Mouse (Mus musculus): ENCODE results near the gene Cd93. TPM values are rescaled to one million over a fixed set of nuclear protein-coding genes. Genes with fewer than 3 reads are reported as not detected.

The Cd93 gene
- 9.2 TPM in 2 replicates for polyA plus RNA-seq (2015; fragmentation: Nextera tagmentation; extraction: Ambion mirVana)

- Histone ChIP-seq H3K9me3 (no peaks in the 10 kb centered on the region), H3K9ac (peak within 1 kb of the TSS; percentile 41; the same call in 1 of the 2 replicates), H3K36me3 (no peaks in the 10 kb centered on the region), H3K4me1 (replicated peaks) (no peaks in the 10 kb centered on the region), H3K4me3 (peak within 1 kb of the TSS; percentile 21), H3K27ac (replicated peaks) (peak within 1 kb of the TSS; percentile 68), H3K4me2 (peak within 1 kb of the TSS; percentile 24; the same call in 1 of the 2 replicates), H3K27me3 (no peaks in the 10 kb centered on the region)
- 67% methylated on average over 13 of the region's 13 CpGs for WGBS
- ATAC-seq (ENCODE audit: low read depth), result no peak
These were observed at the start of gene Cd93 for GRCm38 (mm10) chr2:148443249-148443958. Gene Cd93, minus strand, starts transcription at chr2:148443563.

- Histone ChIP-seq H3K27me3 (no peaks in the 10 kb centered on the region), H3K4me1 (replicated peaks) (no peaks in the 10 kb centered on the region), H3K4me3 (no peak overlapping the region), H3K27ac (replicated peaks) (no peak overlapping the region), H3K9me3 (no peaks in the 10 kb centered on the region), H3K9ac (no peak overlapping the region), H3K36me3 (no peaks in the 10 kb centered on the region), H3K4me2 (no peak overlapping the region)
- ATAC-seq (ENCODE audit: low read depth), result no peak
- 79% methylated on average over 4 of the region's 4 CpGs for whole genome bisulfite sequencing
These were observed 48.7 kb upstream of the Cd93 start for GRCm38 (mm10) chr2:148492108-148492507.

DNA sequence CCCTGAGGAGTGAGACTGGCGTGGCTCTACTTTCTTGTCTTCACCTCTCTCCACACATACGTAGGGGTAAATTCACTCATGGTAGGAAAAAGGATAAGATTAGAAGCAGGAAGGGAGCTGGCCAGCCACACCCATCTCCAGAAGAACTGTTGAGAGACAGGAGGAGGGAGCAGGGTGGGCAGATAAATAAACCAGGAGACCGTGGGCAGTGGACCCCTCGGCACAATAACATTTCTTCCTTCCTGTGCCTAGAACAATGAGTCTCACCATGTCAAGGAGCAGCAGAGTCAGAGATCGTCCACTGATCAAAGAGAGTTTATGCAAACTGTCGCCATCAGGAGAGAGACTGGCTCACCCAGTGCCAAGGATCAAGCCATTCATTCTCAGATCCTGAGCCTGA, 46.8 kb upstream of the Cd93 start:
- Histone ChIP-seq H3K4me2 (no peak overlapping the region), H3K4me3 (no peak overlapping the region), H3K9ac (no peak overlapping the region), H3K27ac (replicated peaks) (no peak overlapping the region), H3K27me3 (no peaks in the 10 kb centered on the region), H3K4me1 (replicated peaks) (no peaks in the 10 kb centered on the region), H3K9me3 (no peaks in the 10 kb centered on the region), H3K36me3 (no peaks in the 10 kb centered on the region)
- ATAC-seq (ENCODE audit: low read depth), result no peak
- WGBS, result 70% methylated on average over 6 of the region's 6 CpGs

DNA sequence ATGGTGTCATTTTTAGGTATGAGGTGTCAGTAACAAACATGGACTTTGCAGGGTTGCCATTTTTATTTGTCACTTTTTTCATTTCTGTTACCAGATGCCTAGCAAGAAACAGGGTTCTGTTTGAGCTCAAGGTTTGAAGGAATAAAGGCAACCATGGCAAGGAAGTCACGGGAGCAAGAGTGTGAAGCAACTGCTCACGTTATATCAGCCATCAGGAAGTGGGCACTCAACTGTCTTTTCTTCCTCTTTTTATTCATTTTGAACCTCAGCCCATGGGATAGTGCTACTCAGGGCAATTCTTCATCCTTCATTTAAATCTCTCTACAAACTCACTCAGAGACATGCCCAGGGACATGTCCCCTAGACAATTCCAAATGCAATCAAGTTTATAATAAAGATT, 45.5 kb upstream of the Cd93 start:
- Histone ChIP-seq H3K4me1 (replicated peaks) (no peaks in the 10 kb centered on the region), H3K4me3 (no peak overlapping the region), H3K4me2 (no peak overlapping the region), H3K27me3 (no peaks in the 10 kb centered on the region), H3K36me3 (no peaks in the 10 kb centered on the region), H3K9me3 (no peaks in the 10 kb centered on the region), H3K27ac (replicated peaks) (no peak overlapping the region), H3K9ac (no peak overlapping the region)
- no peak for ATAC-seq (ENCODE audit: low read depth)
- 87% methylated on average over 2 of the region's 2 CpGs for WGBS

- no peaks in the 10 kb centered on the region for H3K9me3 ChIP-seq
- no peaks in the 10 kb centered on the region for H3K27me3 ChIP-seq
- H3K36me3 ChIP-seq, result no peaks in the 10 kb centered on the region
- no peaks in the 10 kb centered on the region for H3K4me1 ChIP-seq (replicated peaks)
- WGBS, result 93% methylated on average over 4 of the region's 4 CpGs
- H3K4me2 ChIP-seq, result no peak overlapping the region
- H3K9ac ChIP-seq, result no peak overlapping the region
- no peak overlapping the region for H3K27ac ChIP-seq (replicated peaks)
- no peak overlapping the region for H3K4me3 ChIP-seq
- ATAC-seq (ENCODE audit: low read depth), result no peak
These were observed 42.2 kb upstream of the Cd93 start for GRCm38 (mm10) chr2:148485576-148485975.

DNA sequence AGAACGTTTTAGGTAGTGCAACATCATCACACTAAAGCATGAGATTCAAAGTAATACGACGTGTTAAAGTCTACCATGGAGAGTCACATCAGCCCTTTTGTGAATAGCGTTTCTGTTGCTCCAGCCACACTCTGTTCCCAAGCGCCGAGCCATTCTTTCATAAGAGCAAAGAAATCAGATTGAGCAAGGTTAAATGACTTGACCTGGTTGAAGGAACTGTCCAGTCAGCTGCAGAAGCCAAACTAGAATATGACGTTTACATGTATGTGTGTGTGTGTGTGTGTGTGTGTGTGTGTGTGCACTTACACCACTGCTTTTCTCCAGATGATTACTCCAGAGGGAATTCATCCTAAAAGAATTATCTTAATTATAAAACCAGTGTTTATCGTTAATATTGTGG, 37.0 kb upstream of the Cd93 start:
- peaks cover 10% of the 10 kb centered on the region; the same call in 1 of the 2 replicates for H3K4me1 ChIP-seq (replicated peaks)
- 91% methylated on average over 8 of the region's 8 CpGs for WGBS
- no peaks in the 10 kb centered on the region for H3K9me3 ChIP-seq
- no peak for ATAC-seq (ENCODE audit: low read depth)
- no peaks in the 10 kb centered on the region for H3K27me3 ChIP-seq
- no peaks in the 10 kb centered on the region for H3K36me3 ChIP-seq
- no peak overlapping the region for H3K4me3 ChIP-seq
- no peak overlapping the region for H3K27ac ChIP-seq (replicated peaks)
- no peak overlapping the region for H3K4me2 ChIP-seq
- H3K9ac ChIP-seq, result no peak overlapping the region

DNA sequence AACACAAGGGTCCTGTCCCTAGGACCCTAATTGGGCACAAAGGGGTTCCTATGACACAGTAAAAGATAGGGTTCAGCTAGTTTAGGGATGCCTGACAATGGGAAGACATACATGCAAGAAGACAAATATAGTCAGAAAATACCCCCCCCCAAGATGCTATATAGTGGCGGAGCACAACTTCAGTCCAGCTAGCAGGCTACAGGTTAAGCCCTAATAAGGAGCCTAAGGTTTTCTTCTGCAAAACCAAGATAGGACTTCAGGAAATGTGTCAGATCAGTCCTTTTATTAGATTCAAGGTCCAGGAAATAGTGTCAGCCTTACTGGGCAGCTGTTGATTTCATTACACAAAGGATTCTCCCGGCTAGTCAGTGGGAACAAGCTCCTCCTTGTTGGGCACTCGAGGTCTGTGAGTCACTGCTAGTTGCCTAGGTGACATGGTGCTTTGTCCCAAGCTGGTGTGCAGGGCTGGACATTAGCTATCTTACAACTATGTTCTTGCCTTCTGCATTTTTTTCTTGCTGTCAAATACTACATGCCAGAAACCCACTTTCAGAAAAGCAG, 34.9 kb upstream of the Cd93 start:
- Histone ChIP-seq H3K27ac (replicated peaks) (peak overlapping the region; percentile 54), H3K27me3 (no peaks in the 10 kb centered on the region), H3K9ac (no peak overlapping the region), H3K4me3 (no peak overlapping the region), H3K9me3 (no peaks in the 10 kb centered on the region), H3K4me2 (no peak overlapping the region), H3K4me1 (replicated peaks) (peaks cover 10% of the 10 kb centered on the region; the same call in 1 of the 2 replicates), H3K36me3 (no peaks in the 10 kb centered on the region)
- peak; percentile 84 for ATAC-seq (ENCODE audit: low read depth)
- 31% methylated on average over 3 of the region's 3 CpGs for WGBS

- no peak overlapping the region for H3K4me3 ChIP-seq
- 83% methylated on average over 2 of the region's 2 CpGs for WGBS
- no peak overlapping the region for H3K27ac ChIP-seq (replicated peaks)
These were observed 34.0 kb upstream of the Cd93 start for GRCm38 (mm10) chr2:148477346-148477745.

GRCm38 (mm10) chr2:148476576-148476975, 33.2 kb upstream of the Cd93 start:
- H3K4me3 ChIP-seq, result no peak overlapping the region
- no peak for ATAC-seq (ENCODE audit: low read depth)
- H3K9ac ChIP-seq, result no peak overlapping the region
- no peak overlapping the region for H3K27ac ChIP-seq (replicated peaks)
- H3K4me1 ChIP-seq (replicated peaks), result peaks cover 10% of the 10 kb centered on the region; the same call in 1 of the 2 replicates
- 81% methylated on average over 4 of the region's 4 CpGs for WGBS
- H3K27me3 ChIP-seq, result no peaks in the 10 kb centered on the region
- H3K4me2 ChIP-seq, result no peak overlapping the region
- H3K36me3 ChIP-seq, result no peaks in the 10 kb centered on the region
- no peaks in the 10 kb centered on the region for H3K9me3 ChIP-seq

More at GRCm38 (mm10) chr2:148477346-148477745, 34.0 kb upstream of the Cd93 start:
- no peaks in the 10 kb centered on the region for H3K27me3 ChIP-seq
- H3K9ac ChIP-seq, result no peak overlapping the region
- peaks cover 10% of the 10 kb centered on the region; the same call in 1 of the 2 replicates for H3K4me1 ChIP-seq (replicated peaks)
- H3K4me2 ChIP-seq, result no peak overlapping the region
- ATAC-seq (ENCODE audit: low read depth), result no peak
- H3K36me3 ChIP-seq, result no peaks in the 10 kb centered on the region
- H3K9me3 ChIP-seq, result no peaks in the 10 kb centered on the region

GRCm38 (mm10) chr2:148475879-148476495, 32.6 kb upstream of the Cd93 start:
- H3K4me2 ChIP-seq, result no peak overlapping the region
- WGBS, result 75% methylated on average over 5 of the region's 5 CpGs
- peaks cover 10% of the 10 kb centered on the region; the same call in 1 of the 2 replicates for H3K4me1 ChIP-seq (replicated peaks)

DNA sequence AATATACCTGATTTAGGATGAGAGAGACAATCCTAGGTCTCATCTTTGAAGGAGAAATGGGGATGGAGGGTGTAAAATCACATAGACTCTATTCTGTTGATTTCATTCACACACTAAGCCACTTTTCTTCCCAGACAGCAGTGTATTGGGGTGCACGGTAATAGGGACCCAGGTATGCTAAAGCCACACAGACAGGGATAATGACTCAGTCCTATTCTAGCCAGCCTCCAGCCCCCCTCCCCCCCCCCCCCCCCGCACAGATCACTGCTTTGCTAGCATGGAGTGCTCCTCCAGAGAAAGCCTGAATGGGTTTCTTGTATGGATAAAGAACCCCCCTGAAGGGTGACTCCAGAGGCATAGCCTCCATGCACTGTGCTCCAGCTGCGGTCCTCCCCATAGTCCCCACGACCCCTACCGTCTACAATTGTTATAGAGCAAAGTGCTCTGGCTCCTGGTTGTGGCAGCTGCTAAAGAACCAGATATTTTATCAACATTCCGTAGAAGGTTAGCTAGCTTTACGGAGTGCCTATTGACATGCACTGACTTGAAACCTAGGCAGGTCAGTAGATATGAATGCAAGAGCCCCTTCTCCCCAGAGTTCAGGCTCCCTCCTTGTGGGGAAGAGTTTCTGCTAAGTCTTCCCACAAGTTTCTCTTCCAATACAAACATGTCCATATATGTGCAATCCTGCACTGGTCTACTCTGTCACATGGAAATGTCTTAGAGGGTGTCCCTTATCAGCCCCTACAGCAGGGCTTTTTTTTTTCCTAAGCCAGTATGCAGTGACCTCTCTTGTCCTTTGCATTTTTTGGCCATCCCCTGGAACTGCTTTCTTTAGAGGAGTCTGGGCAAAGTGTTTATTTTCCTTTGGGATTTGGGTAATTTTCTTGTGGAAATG, 26.2 kb upstream of the Cd93 start:
- no peak overlapping the region for H3K4me2 ChIP-seq
- ATAC-seq (ENCODE audit: low read depth), result no peak
- no peaks in the 10 kb centered on the region for H3K27me3 ChIP-seq
- H3K4me3 ChIP-seq, result no peak overlapping the region
- WGBS, result 61% methylated on average over 6 of the region's 7 CpGs
- H3K27ac ChIP-seq (replicated peaks), result no peak overlapping the region; the same call in 1 of the 2 replicates
- H3K9ac ChIP-seq, result no peak overlapping the region
- H3K4me1 ChIP-seq (replicated peaks), result no peaks in the 10 kb centered on the region
- no peaks in the 10 kb centered on the region for H3K9me3 ChIP-seq
- H3K36me3 ChIP-seq, result no peaks in the 10 kb centered on the region

More at GRCm38 (mm10) chr2:148475879-148476495, 32.6 kb upstream of the Cd93 start:
- ATAC-seq (ENCODE audit: low read depth), result no peak
- H3K27me3 ChIP-seq, result no peaks in the 10 kb centered on the region
- no peak overlapping the region for H3K27ac ChIP-seq (replicated peaks)
- no peaks in the 10 kb centered on the region for H3K36me3 ChIP-seq
- no peak overlapping the region for H3K9ac ChIP-seq
- no peak overlapping the region for H3K4me3 ChIP-seq
- H3K9me3 ChIP-seq, result no peaks in the 10 kb centered on the region

Data from neural tube, embryonic 13.5 days (tissue).